Mouse (Mus musculus): Measurements from ENCODE around the gene 4933415A04Rik.

The 4933415A04Rik gene

DNA sequence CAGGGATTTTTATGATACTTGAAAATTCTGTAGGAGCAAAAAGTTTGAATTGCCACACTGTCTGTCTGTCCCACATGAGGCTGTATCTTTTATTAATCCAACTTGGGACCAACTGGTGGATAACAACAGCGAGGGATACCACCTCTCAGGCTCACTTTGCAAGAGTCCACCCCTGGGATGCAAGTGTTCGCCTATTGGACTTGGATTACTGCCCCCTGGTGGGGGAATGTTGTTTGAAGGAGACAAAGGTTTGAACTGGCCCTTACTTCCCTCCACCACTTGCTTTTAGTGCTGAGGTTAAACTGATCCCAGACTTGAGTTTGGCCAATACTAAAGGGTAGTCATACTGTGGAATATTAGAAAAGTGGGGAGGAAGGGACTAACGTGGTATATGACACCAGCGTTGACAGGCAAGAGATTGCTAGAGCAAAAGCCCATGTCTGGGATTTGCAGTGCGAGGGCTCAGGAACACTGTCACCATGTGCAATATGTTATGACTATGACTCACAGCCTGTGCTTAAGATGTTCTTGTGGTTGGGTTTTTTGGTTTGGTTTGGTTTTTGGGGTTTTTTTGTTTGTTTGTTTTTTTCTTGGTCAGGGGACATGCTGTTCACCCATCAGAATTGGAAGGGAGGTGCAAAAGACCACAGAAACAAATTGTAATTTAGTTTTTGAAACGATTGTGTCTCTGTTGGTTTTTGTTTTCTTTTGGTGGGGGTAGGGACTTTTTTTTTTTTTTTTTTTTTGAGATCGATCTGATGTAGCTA is at the start of gene 4933415A04Rik:
4933415A04Rik (plus strand) TSS at position 717 of the 767 bp plus-strand sequence.
- DNase-seq (ENCODE audit: low read depth, low spot score): peak; percentile 73

DNA sequence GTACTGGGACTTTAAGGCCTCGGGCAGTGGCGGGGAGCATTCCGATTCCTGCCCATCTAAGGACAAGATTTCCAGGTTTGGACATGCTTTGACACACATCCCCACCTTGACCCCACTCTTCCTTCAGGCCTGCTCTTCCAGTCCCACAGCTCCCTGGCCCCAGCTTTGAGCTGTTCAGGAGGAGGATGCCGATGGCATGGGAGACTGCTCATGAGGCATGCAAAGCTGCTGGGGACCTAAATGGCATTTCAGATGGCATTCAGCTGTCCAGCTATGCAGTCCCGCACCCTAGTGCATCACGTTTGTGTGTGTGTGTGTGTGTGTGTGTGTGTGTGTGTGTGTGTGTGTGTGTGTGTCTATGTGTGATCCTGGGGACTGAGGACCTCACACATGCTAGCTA is 49.8 kb upstream of the 4933415A04Rik start:
- no peak for DNase-seq (ENCODE audit: low read depth, low spot score)

DNA sequence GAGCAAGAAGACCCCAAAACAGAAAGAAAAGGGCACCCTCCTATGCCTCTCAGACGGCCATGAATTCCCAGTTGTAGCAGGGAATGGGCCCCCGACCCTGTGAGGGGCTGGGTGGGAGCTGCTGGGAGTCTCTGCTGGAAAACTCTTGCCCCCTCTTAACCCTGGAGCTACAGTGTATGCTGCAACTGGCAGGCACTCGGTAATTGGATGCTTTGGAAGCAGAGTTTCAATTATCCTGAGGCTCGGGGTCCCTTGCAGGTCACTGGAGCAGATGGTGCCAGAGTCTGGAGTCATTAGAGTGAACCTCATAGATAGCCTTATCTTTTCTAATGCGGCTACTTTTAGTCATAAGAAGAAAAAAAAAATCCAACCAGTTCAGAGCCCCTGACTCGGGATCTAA is 47.0 kb upstream of the 4933415A04Rik start:
- peak; percentile 59 for DNase-seq (ENCODE audit: low read depth, low spot score)

DNA sequence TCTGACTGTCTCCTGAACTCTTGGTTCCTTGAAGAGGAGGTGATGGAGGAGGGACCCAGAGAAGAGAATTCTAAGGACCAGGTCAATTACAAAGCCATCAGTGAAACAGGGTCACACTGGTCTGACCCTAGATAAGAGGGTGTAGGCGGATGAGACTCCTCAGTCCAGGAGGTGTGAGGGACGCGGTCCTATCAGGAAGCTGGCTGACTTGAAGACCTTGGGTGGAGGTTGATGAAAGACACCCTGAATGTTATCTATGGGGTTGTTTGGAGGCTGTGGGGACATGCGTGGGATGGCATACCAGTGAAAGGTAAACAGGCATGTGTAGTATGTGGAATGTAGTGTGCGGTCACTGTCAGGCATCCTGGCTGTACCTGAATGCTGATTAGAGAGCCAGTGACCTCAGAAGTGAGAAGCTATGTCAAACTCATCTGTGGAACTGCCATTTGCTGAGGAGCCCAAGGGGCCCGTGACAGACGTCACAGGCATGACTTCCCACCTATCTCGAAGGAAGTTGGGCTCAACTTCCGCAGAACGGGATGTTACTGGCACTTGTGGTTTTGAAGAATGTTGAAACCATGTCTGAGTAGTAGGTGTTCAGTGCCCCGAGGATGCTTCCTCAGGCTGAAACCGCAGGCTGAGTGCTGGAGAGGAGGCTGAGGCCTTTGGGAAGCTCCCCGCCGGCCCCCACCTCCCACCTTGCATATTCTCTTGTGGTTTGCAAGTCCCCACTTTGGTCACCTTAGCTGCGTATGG is 43.0 kb upstream of the 4933415A04Rik start:
- no peak for DNase-seq (ENCODE audit: low read depth, low spot score)

DNA sequence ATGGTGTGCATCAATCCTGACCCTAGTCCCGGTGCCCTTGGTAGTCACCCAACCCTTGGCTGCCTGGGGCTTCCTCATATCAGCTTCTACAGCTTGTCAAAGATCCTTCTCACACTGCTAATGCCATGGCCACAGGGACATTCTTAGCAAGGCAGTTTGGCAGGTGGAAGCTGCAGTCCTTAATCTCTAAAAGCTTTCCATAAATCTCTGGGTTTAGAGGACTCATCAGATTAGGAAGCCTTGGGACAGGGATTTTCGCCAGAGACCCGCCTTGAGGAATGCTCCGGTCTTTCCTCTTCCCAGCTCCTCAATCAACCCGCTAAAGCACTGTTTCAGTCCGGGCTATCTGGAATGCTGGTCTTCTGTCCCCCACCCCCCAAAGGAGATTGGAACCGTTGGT is 42.0 kb upstream of the 4933415A04Rik start:
- no peak for DNase-seq (ENCODE audit: low read depth, low spot score)

DNA sequence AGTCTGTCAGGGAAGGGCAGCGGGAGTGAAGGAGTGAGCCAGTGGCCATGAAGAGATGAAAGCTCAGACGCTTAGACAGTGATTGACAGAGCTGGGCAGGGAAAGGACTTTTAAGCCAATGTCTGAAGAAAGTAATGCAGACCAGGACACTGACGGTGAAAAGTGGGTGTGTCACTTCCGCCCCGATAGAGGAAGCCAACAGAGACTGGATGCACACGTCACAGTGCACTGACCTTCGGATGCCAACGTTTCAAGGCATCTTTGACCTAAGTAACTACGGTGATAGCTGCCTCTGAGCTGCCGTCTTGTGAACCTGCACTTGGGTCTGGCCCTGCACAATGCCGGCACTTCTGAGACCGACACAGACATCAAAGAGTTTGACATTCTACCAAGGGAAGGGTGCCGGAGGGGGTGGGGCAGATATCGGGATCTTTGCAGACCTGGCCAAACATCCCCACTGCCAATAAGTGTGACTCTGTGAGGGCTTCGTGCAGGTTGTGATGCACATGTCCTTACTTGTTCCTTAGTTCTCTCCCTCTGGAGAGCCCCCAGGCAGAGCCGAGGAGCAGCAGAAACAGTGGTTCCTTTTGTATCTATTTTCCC is 40.9 kb upstream of the 4933415A04Rik start:
- no peak for DNase-seq (ENCODE audit: low read depth, low spot score)

DNA sequence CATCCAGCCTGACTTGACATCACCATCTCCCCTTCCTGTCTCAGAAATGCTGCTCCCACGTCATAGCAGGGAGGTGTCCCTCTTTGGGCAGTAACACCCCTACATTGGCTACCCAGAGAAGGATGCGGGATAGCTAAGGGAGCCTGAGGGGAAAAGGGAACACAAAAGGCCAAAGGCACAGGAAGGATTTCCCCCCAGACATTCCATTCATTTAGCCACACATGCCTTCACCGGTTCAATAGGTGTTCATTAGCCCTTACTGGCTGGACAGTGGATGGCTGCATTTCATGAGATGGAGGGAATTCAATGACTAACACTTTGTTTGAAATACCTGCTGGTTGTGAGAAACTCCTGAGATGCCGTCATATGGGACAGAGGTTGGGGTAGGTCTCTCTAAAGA is 40.2 kb upstream of the 4933415A04Rik start:
- no peak for DNase-seq (ENCODE audit: low read depth, low spot score)

DNA sequence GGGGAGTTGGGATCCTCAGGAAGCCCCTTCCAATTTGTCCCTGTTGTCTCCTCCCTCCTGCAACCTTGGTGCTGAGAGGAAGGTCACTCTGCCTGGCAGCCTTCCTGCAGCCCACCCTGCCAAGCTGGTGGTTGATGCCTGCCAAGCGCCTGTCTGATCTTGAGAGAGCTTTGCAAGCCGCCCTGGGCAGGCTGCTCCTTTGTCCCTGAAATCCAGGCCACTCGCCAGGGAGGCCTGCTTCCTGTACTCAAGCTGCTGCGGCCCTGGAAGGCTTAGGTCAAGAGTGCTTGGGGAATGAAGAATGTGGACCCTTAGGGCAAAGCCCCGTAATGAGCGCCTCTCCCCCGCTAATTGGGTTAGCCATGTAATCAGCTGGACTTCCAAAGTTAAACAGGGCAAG is 38.7 kb upstream of the 4933415A04Rik start:
- no peak for DNase-seq (ENCODE audit: low read depth, low spot score)

DNA sequence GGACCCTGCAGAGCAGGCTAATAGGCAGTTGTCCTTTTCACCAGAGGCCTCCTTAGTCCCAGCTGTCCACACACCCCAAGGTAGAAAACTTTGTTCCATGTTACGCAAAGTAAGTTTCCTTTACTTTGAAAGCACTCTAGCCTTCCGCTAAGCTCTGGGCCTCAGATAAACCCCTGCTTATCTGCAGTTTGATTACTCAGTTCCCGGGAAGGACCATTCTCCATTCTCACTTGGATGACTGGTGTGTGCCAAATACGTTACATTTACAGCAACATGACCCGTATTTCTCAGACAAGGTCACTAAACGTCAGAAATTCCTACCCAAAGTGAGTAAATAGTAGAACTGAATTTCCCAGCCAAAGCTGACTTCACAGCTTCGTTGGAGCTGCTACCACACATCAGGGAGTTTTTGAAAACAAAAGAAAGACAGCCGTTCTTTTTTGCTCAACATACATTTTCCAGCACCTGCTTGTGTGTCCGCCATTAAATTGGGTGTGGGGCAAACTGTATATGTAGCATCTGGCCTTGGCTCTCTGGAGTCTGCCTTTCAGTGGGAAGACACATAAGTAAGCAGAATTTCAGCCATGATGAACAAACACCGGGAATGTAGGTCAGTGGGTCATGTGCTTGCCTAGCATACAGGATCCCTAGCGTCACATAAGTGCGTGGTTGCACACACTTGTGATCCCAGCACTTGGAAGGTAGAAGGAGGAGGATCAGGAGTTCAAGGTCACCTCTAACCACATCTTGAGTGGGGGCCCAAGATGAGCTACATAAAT is 38.0 kb upstream of the 4933415A04Rik start:
- DNase-seq (ENCODE audit: low read depth, low spot score): no peak

DNA sequence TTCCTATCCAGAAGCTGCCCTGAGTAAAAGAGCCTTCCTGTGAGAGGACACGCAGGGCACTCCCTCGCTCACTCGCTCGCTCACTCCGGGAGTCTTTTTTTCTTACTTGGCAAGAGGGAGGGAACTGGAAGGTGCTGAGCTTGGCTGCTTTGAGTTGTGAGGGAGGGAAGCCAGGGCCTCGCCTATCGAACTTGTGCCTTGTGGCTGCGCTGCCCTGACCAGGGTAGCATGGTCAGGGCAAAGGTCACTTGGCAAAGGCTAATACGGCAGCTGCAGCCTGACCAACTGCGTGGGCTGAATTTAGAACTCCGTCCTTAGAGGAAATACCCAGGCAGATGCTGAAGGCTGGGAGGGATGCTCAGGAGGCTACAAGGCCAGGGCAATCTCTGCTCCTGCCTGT is 37.1 kb upstream of the 4933415A04Rik start:
- no peak for DNase-seq (ENCODE audit: low read depth, low spot score)

DNA sequence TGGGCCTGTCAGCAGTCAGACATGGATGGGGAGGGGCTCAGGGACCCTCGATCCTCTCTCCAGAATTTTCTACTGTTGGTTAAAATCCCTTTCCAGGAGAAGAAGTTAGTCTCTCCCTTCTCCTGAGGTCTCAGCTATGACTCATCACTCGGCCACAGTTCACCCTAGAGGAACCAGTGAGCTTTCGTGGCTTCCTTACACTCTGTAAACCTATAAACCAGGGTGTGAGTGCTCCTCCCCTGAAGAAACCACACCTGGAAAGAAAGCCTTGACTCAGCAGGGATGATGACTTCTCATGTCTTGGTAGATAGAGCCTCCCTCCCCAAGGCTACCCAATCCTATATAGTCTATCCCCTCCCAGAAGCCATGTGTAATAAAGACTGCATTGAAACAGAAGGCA is 35.1 kb upstream of the 4933415A04Rik start:
- no peak for DNase-seq (ENCODE audit: low read depth, low spot score)

DNA sequence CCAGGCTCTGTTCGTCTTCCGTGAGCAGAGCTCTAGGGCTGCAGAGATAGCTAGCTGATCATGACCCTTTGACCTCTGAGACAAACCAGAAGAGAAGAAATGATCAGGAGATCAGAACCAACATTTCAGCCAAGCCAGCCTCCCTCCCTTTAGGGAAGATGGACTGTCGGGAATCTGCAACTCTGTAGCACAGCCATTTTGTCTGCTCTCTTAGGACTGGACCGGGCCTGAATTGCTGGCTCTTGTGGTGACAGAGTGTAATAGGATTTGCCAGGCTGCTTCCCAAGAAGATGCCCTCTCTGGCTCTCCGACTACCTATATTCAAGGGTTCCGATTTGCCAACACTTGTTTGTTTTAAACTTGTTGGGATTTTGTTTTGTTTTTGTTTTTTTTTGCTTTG is 34.2 kb upstream of the 4933415A04Rik start:
- DNase-seq (ENCODE audit: low read depth, low spot score): no peak

DNA sequence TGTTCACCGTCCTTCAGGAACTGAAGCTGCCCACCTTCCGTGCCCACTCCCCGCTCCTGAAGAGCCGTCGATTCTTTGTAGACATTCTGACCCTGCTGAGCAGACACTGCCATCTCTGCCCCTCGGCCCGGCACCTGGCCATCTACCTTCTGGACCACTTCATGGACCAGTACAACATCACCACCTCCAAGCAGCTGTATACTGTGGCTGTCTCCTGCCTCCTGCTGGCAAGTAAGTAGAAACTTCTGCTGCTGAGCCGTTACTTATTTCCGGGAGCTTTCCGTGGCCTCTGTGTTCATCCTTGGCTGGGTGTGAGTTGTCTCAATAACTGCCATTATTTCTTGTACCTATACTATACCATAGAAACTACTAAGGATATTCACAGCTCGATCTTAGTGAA is 30.3 kb upstream of the 4933415A04Rik start:
- no peak for DNase-seq (ENCODE audit: low read depth, low spot score)

DNA sequence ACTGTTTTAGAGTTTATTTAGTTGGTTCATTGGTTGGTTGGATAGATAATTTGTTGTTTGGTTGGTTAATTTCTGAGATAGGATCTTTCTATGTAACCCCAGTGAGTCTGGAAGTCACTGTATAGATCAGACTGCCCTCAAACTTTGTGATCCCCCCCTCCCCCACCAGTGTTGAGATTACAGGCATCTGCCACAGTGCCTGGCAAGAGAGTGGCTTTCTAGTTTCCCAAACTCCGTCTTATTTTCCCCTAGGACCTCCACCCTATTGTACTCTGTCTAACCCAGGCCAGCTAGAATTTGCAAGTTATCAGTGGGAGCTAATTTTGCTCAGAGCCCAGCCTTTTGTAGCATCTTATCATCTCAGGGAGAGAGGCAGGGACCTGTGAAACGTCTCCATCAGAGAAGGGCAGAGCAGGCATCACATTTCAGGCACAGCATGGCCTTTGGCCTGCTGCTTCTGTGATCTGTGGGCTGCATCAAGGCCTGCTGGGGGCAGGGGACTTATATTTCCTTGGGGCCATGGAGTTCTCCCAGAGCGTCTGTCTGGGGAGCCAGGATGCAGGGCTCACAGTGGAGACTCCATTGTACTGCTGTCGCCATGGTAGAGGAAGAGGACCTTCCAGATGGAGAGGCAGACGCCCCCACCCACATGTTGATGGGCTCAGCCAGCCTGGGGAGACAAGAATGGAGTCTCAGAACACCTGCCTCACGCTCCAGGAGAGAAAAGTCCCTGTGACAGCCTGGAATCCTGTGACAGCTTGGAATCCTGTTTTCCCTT is 27.1 kb upstream of the 4933415A04Rik start:
- no peak for DNase-seq (ENCODE audit: low read depth, low spot score)

DNA sequence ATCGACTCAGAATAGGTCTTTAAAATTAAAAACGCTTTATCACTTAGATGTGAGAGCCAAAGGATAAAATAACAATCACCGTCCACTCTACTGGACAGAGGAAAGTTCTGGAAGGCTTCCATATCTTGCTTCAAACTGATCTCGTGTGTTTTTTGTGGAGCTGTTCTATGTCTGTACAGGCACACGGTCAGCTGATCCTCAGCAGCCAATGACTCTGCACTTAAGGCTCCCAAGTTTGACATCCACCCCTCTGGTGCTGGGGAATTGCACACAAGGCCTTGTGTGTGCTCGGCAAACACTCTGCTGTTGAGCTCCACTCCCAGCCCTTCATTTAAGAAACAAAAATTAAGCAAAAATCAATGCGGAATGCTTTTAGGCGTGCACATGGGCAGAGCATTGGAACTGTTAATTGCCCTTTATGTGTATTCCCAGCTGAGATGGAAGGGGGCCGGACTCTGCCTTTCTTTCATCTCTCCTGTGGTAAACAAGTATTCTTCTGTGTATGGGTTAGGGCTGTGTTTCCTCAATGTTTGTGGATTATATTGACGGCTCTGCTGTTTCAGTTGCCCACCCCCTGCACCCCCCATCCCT is 23.1 kb upstream of the 4933415A04Rik start:
- no peak for DNase-seq (ENCODE audit: low read depth, low spot score)

DNA sequence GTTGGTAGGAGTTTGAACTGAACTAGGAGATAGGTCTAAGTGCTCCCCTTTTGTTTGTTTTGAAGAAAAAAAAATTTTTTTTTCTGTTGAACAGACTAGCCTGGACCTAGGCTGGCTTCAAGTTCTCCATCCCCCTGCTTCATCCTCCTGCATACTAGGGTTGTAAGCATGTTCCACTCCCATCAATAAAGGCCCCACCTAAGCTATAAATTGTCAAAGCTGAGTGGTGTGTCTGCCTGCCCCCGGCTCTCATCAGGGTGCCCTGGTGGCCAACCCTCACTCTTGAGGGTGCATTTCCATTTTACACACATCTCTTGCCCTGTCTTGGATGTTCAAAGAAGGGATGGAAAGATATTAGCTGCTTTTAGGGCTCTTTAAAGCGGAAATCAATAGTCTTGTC is 21.4 kb upstream of the 4933415A04Rik start:
- DNase-seq (ENCODE audit: low read depth, low spot score): no peak

DNA sequence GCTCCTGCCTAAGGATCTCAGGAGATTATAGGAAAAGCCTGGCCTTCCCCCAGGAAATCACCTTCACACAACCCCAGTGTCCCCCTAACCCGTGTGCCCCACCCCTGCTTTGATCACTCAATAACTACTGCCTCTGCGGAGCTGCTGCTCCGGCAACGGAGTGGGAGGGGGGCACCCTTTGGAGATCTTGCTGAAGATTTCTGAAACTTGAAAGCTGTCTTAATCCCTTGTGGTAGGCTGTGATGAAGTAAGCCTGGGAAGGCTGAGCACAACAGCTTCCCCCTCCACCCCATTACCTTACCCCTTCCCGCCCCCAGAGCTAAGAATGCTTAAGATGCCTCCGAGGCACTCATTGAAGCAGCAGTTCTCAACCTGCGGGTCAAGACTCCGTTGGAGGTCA is 21.0 kb upstream of the 4933415A04Rik start:
- no peak for DNase-seq (ENCODE audit: low read depth, low spot score)

DNA sequence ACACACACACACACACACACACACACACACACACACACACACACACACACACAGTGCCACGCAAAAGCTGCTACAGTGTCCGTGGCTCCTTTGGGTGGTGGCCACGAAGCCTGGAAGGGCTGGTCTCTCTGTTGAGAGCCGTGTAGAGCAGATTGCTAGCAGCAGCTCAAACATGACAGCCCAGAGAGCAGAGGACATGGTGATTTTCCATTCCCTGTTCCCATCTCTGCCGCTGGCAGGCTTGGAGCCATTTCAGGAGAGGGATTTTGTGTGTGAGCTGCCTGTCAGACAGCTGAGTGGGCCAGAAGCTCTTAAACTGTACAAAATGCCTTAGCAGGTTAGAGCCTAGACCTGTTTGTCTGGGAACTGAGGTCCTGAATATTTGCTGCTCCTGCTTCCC is 20.1 kb upstream of the 4933415A04Rik start:
- no peak for DNase-seq (ENCODE audit: low read depth, low spot score)

DNA sequence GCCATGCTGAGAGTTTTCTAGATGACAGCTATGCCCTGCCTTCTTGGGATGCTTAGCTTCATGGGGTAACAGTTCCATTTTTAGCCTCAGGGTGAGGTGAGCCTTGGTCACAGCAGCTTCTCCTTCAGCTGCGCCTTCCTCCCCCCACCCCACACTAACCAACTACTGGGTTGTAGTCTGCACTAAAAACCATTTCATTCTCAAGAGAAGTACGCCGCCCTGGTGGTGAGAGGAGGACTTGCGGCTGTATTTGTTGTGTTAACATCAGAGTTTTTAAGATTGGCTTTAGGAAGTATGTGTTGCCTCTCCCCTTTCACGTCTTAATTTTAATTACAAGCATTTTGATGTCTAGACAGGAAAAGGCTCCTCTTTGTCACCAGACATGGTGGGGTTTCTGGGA is 18.6 kb upstream of the 4933415A04Rik start:
- no peak for DNase-seq (ENCODE audit: low read depth, low spot score)

DNA sequence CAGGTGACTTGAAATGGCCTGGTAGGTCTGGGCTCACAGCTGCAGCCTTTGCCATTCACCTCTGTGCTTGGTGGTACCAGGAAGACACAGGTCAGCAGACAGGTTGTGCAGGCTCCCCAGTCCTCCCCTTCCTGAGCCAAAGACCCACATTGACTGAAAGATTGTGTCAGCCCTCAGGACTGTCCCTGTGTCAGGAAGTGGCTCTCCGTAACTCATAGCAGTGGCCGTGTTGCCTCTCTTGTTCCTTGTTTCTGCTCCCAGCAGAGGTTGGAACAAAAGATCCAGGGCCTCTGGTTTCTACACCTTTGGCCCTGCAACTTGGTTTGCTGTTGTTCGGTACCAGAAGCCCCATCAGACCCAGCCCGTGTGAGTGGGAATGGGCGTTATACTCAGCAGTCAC is 17.7 kb upstream of the 4933415A04Rik start:
- no peak for DNase-seq (ENCODE audit: low read depth, low spot score)

DNA sequence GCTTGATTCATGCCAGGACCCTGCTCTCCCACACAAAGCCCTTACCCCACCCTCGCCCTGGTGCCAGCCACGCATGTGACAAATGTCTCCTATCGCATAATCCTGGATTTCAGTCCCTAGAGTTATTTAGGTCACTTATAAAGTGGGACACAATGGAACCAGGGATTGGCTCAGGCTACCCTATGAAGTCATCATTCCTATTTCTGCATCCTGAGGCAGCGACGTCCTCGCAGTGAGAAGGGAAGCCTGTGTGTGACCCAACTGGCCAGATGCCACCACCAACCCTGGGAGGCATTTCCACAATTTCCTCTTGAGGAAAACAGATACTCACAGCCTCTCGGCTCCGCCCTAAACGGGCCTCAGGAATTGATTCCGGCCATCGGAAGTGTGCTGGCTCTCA is 17.2 kb upstream of the 4933415A04Rik start:
- no peak for DNase-seq (ENCODE audit: low read depth, low spot score)

Measured in mesoderm, embryonic 11.5 days (tissue).